Mouse (Mus musculus) gonadal fat pad, adult 2 months (tissue): ENCODE results near the gene Msh2. TPM values are rescaled to one million over a fixed set of nuclear protein-coding genes. Genes with fewer than 3 reads are reported as not detected.
"Not testable (repeated sequence)": the region's sequence is repeated elsewhere in the genome, so short reads cannot be mapped to it uniquely, and the experiment has no call there.

Experiments used
- DNase-seq: peaks from one replicate; pipeline ENCODE4 v3.0.0-alpha.2; 2012; ENCODE audit warnings: low read depth
- polyA plus RNA-seq: library from polyadenylated mRNA; depleted of rRNA; stranded (reverse); fragments of >200 nt; gene quantifications from 2 replicates; pipeline ENCODE4 v1.2.3, GENCODE M21; 2012; rRNA removed

Msh2 gene
- 6.7 and 8.4 TPM in 2 replicates for polyA plus RNA-seq

DNA sequence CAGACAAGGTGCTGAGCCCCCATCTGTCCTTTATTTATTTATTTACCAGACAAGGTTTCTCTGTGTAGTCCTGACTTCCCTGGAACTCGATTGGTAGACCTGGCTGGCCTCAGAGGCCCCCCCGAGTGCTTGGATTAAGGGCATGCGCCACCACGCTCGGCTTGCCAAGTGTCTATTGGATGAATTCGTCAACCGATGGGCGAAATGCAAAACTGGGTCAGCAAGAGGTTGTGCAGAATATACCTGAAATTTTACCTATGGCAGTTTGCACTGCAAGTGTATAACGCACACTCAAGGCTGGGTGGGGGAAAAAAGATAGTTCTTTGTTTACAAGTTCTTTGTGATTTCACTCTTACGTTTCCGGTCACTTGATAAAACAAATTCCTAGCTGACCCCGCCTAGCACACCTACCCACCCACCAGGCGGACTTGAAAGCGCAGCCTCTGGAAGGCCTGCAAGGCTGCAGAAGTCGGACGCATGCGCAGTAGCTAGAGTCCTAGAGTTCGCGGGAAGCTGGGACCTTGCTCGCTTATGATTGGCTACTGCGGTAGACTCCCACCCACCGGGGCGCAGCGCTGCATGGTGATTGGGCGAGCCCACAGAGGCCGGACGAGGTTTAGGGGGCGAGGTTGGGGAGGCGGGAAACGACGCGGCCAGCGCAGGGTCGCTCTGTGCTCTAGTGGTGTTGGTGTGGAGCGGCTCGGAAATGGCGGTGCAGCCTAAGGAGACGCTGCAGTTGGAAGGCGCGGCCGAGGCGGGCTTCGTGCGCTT lies at the start of gene Msh2:
Gene Msh2 (plus strand): TSS at position 441 of the 771 bp plus-strand sequence.
- DNase-seq, result peak; percentile 75

DNA sequence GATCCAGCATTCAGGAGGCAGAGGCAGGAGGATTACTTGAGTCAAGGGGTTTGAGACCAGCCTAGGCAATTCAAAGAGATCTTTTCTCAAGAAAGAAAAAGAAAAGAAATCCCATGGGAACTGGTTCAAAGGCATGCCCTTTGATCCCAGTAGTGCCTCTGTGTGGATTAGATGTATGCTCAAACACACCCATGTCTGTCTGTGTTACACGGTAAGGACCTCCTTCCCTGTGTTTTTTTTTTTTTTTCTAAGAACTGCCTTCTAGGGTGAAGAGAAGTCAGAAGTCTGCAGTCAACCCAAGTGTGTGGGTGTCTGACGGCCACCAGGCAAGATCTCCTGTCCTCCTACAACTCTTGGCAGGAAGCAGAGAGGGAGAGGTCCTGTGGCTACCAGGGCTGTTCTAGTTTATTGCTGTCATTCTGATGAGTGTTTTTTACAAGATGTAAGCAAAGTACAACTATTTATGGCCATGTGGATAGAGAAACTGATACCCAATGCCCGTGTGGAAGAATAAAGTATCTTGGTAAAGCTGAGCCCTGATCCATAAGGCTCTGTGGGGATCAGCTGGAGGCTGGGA lies 46.5 kb upstream of the Msh2 start:
- DNase-seq, result no peak

- no peak for DNase-seq
These were observed 44.0 kb upstream of the Msh2 start for GRCm38 (mm10) chr17:87628144-87628543.

DNA sequence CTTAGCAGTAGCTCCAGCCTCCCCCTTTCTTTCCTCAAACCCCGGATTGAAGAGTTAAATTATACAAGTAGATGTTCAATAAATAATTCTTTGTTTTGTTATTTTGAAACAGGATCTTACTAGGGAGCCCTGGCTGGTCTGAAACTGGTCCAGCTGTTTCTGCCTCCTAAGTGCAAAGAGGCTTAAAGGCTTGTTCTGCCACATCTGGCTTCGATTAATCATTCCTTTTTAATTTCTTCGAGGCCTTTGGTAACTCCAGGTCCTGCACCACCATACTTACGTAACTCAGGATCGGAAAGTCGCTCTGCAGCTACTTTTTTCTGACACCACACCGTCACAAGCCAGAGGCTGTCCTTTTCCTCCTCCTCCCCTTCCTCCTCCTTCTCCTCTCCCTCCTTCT lies 43.4 kb upstream of the Msh2 start:
- no peak for DNase-seq

DNA sequence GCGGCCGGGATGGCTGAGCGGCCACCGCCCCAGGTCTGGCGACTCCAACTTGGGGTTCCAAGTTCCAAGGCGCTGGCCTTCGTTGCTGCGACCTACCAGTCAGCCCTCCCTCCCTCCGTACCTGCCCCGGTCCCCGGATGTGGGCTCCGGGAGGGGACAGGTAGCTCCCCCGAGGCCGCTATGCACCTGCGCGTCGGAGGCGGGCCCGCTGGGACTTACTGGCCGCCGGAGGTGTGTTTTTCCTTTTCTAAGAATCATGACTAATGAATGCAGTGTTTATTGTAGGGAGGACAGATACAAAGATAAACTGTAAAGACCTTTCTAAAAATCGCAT lies 35.1 kb upstream of the Msh2 start:
- DNase-seq, result no peak

DNA sequence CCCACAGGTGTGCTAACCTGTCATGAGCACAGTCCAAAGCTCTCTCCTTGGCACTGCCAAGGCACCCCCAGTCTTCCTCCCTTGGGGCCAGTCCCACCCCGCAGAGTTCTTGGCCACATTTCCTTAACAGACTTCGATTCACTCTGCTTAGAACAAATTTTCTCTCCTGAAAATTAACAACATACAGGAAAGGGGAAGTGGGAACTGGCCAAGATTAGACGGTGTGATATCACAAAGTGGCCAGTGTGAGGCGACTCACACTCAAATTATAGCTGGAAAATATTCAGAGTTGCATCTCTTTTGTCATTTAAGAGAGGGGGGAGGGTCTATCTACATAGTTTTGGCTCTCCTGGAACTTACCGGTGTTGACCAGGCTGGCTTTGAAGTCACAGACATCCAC lies 32.9 kb upstream of the Msh2 start:
- no peak for DNase-seq

DNA sequence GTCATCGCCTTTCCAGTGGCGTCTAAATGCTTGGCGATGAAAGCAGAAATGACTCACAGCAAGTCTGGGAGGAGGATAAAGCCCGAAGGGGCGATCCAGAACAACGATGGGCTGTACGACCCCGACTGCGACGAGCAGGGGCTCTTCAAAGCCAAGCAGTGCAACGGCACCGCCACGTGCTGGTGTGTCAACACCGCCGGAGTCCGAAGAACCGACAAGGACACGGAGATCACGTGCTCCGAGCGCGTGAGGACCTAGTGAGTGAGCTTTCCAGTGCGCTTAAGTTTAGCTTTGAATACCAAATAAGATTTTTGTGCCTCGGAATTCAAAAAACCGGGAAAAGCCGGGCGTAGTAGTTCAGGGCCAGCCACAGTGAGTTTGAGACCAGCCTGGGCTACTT lies 31.9 kb upstream of the Msh2 start:
- DNase-seq, result no peak

- no peak for DNase-seq
These were observed 31.1 kb upstream of the Msh2 start for GRCm38 (mm10) chr17:87641006-87641405.

- DNase-seq, result no peak
These were observed 29.4 kb upstream of the Msh2 start for GRCm38 (mm10) chr17:87642744-87643143.

- DNase-seq, result not testable (repeated sequence)
These were observed 16.5 kb upstream of the Msh2 start for GRCm38 (mm10) chr17:87655616-87656015.

- not testable (repeated sequence) for DNase-seq
These were observed 10.1 kb upstream of the Msh2 start for GRCm38 (mm10) chr17:87661958-87662573.

GRCm38 (mm10) chr17:87664238-87664637 lies 7.9 kb upstream of the Msh2 start:
- DNase-seq, result no peak

DNA sequence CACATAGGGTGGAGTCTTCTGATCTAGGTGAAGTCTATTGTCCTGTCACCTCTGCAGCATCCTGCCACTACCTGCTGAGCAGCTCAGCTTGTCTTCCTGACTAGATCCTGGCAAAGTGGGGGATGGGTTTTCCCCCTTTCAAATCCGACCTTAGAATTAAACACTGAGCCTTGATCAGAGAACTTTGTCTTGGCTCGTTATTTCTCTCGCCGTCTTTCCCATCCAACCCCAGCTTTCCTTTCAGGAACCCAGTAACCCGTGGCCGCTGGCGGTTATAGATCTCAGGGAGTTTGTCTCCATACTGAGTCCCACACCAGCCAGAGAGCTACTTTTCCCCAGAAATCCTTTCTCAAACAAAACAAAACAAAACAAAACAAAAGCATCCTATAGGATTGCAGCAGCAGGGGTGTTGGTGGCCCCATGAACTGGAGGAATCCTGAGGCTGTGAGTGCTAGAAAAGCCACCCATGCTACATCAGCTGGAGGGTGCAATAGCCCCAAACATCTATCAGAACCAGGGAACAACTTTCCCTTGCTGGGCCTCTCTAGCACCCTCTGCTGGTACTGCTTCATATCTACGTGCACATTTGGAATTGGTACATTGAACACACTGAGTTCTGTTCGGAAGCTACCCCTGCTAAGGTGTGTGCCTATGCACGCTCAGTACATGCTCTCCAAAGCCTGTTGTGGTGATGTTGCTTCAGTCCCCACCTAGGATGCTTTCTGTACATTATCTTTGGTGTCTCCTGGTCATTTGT lies 6.9 kb upstream of the Msh2 start:
- DNase-seq, result no peak

GRCm38 (mm10) chr17:87672677-87673286 lies 652 bp downstream of the Msh2 start:
- no peak for DNase-seq

GRCm38 (mm10) chr17:87676916-87677474 lies 4.9 kb downstream of the Msh2 start:
- DNase-seq, result not testable (repeated sequence)

DNA sequence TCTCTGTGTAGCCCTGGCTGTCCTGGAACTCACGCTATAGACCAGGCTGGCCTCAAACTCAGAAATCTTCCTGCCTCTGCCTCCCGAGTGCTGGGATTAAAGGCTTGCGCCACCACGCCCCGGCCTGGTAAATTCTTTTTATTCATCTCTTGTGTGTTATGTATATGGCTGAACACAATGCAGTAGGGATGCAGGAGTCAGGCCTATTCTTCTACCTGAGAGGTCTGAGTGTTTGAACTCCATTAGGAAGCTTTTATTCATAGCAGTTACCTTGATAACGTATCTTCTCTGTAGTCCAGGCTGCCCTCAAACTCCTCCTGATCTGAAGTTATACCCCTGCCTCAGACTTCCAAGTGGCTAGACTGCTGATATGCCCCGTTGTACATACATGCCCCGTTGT lies 5.5 kb downstream of the Msh2 start:
- no peak for DNase-seq

DNA sequence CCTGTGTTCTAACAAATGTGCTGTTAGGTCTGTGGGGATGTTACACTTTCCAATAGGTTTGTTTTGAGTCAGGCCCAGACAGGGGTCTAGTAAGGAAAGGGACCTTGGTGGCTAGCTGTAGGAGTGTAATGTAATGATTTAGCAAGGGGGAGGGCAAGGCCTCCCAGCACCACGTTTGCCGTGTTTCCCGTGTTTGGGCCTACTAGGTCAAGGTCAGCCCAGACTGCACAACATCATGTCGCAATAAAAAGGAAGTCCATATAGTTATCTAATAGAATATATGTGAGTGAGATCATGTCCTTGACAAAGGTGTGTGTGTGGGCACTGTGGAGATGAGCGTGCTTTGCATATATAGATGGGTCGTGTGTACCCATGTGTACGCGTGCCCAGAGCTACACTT lies 17.1 kb downstream of the Msh2 start:
- no peak for DNase-seq

DNA sequence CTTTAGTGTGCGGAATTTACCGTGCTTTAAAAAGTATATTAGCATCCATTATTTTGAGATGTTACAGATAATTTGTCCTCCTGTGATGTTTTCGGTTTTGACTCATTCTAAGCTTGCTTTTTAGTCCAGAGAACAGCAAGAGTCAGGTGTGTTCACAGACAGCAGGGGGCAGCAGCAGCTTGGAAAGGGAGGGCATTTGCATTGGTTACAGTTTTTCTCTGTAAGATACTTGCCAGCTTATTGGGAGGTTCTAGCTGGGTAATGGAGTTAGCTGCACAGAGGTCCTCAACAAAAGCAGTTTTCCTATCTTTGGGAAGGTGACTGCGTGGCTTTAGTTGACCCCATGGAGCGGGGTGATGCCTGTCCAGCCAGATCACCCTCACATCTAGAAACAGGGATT lies 19.8 kb downstream of the Msh2 start:
- DNase-seq, result no peak

DNA sequence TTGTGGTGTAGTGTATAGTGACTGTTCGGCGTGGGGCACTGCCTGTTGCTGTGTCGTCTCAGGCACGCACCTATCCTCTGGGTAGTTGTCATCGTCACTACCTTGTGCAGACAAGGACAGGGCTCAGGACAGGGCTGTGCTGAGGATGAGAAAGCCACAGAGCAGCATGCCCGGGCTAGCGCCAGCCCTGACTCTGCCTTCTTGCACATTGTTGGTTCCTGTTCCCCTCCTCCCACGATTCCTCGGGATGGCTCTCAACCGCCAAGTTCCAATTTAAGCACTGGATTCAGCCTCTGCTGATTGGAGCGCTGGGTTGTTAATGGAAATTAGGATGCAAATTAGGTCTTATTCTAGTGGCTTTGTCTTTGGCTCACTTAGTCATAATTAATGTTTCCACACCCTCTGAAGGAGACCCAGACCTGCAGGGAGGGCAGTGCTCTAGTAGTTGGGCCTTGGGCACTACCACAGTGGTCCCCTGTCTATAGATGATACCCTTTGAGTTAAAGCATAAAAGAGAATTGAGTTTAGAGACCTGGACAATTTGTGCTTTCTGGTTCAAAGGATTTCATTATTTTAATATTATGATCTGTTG lies 23.8 kb downstream of the Msh2 start:
- no peak for DNase-seq

GRCm38 (mm10) chr17:87696814-87697213 lies 24.7 kb downstream of the Msh2 start:
- DNase-seq, result no peak

GRCm38 (mm10) chr17:87698996-87699765 lies 27.1 kb downstream of the Msh2 start:
- DNase-seq, result no peak
